Mouse (Mus musculus) testis, adult 2 months (tissue): Measurements from ENCODE around the gene Prkci. TPM values are rescaled to one million over a fixed set of nuclear protein-coding genes. Genes with fewer than 3 reads are reported as not detected.

Experiments
- H3K27ac ChIP-seq: fragments of 200-500 bp; 2 replicates; pipeline ENCODE4 v1.5.1; 2012; ENCODE audit warnings: low read depth, low read length; ENCODE audit not compliant: control insufficient read depth, insufficient read depth
- H3K27me3 ChIP-seq: fragments of 200-500 bp; 2 replicates; pipeline ENCODE4 v1.6.1; 2012; ENCODE audit warnings: mild to moderate bottlenecking, low read length, moderate library complexity; ENCODE audit not compliant: control insufficient read depth, insufficient read depth
- H3K36me3 ChIP-seq: fragments of 200-500 bp; 2 replicates; pipeline ENCODE4 v1.6.1; 2012; ENCODE audit warnings: mild to moderate bottlenecking, low read length; ENCODE audit not compliant: control insufficient read depth, insufficient read depth
- H3K4me1 ChIP-seq: fragments of 200-500 bp; 2 replicates; pipeline ENCODE4 v1.6.1; 2012; ENCODE audit warnings: low read length; ENCODE audit not compliant: control insufficient read depth, insufficient read depth
- H3K4me3 ChIP-seq: fragments of 200-500 bp; 2 replicates; pipeline ENCODE4 v1.5.1; 2012; ENCODE audit warnings: low read depth, mild to moderate bottlenecking, low read length, moderate library complexity, mixed read lengths; ENCODE audit not compliant: control insufficient read depth
- CTCF ChIP-seq: fragments of 200-500 bp; IDR thresholded peaks from 2 replicates; pipeline ENCODE4 v1.5.1; 2012; ENCODE audit warnings: low read depth, mild to moderate bottlenecking, inconsistent platforms, low read length, moderate library complexity; ENCODE audit not compliant: control insufficient read depth, insufficient read depth, insufficient replicate concordance
- POLR2A ChIP-seq: fragments of 200-500 bp; IDR thresholded peaks from 2 replicates; pipeline ENCODE4 v1.6.1; 2012; ENCODE audit warnings: low read depth, mild to moderate bottlenecking, inconsistent platforms, low read length, moderate library complexity; ENCODE audit not compliant: control insufficient read depth
- polyA plus RNA-seq: library from polyadenylated mRNA; depleted of rRNA; stranded (reverse); fragments of >200 nt; gene quantifications from 2 replicates; pipeline ENCODE4 v1.2.3, GENCODE M21; 2012

Prkci gene
- polyA plus RNA-seq, 1 experiment, result 8.5 TPM

DNA sequence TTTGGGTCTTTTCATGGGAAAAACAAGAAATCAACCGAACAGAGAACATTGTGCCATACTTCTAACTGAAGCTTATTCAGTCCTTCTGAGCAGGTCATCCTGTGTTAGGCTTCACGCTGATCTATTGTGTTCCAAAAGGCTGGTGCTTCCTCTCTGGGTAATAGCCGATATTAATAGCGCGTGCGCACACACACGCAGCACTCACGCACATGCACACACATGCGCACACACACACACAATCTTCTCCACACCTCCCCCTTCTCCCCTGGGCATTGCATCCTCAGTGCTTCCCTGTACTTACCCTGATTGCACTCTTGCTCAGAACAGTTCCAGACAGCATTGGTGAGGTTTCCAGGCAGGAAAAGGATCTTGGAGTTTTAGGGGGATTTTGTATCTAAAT is 57.6 kb downstream of the Prkci start:
- H3K4me3 ChIP-seq, result no peak overlapping the region
- no peaks in the 10 kb centered on the region; the same call in 1 of the 2 replicates for H3K36me3 ChIP-seq
- peaks cover 4% of the 10 kb centered on the region for H3K4me1 ChIP-seq
- TF ChIP-seq POLR2A (no peak), CTCF (no peak)
- no peak overlapping the region for H3K27ac ChIP-seq
- H3K27me3 ChIP-seq, result no peaks in the 10 kb centered on the region

DNA sequence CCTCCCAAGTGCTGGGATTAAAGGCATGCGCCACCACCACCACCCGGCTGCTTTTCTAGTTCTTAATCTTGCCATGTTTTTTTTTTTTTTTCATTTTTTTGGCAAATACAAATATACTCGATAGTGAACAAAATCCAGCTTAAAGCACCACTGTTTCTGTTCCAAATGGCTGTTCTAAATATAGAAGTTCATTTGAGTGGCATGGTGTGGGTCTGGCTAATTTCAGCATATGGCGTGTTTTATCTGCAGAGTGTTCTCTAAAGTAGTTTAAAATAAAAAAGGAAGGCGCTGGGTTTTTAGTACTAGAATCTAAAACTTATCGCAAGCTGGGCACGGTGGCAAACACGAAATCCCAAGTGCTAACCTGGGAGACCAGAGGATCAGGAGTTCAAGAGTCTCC is 59.3 kb downstream of the Prkci start:
- Histone ChIP-seq H3K4me3 (no peak overlapping the region), H3K27me3 (no peaks in the 10 kb centered on the region), H3K36me3 (no peaks in the 10 kb centered on the region; the same call in 1 of the 2 replicates), H3K27ac (no peak overlapping the region), H3K4me1 (peaks cover 4% of the 10 kb centered on the region)
- TF ChIP-seq CTCF, result no peak
- TF ChIP-seq POLR2A, result no peak

DNA sequence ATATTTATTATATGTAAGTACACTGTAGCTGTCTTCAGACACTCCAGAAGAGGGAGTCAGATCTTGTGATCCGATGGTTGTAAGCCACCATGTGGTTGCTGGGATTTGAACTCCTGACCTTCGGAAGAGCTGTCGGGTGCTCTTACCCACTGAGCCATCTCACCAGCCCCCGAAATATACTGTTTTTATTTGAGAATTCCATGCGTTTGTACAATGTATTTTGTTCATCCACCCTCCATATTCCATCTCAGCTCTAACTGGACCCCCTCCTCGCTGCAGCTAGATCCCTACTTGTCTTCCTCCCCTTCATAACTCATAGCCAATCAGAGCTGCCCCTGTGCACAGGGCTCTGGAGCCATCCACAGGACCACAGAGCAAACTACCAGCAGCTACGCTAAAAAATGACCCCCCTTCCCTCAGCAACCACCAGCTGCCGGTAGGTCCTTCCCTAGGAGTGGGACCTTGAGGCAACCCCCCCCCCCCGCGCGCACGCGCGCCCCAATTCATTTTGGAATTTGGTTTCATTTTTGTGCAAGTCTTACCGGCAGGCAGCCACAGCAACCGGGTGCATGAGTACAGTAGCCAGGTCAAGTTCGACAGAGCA is 60.6 kb downstream of the Prkci start:
- TF ChIP-seq POLR2A, result no peak
- TF ChIP-seq CTCF, result peak; percentile 13; the same call in 1 of the 2 replicates
- Histone ChIP-seq H3K4me3 (peak overlapping the region; percentile 66), H3K27me3 (no peaks in the 10 kb centered on the region), H3K4me1 (peaks cover 4% of the 10 kb centered on the region), H3K27ac (no peak overlapping the region), H3K36me3 (no peaks in the 10 kb centered on the region)

DNA sequence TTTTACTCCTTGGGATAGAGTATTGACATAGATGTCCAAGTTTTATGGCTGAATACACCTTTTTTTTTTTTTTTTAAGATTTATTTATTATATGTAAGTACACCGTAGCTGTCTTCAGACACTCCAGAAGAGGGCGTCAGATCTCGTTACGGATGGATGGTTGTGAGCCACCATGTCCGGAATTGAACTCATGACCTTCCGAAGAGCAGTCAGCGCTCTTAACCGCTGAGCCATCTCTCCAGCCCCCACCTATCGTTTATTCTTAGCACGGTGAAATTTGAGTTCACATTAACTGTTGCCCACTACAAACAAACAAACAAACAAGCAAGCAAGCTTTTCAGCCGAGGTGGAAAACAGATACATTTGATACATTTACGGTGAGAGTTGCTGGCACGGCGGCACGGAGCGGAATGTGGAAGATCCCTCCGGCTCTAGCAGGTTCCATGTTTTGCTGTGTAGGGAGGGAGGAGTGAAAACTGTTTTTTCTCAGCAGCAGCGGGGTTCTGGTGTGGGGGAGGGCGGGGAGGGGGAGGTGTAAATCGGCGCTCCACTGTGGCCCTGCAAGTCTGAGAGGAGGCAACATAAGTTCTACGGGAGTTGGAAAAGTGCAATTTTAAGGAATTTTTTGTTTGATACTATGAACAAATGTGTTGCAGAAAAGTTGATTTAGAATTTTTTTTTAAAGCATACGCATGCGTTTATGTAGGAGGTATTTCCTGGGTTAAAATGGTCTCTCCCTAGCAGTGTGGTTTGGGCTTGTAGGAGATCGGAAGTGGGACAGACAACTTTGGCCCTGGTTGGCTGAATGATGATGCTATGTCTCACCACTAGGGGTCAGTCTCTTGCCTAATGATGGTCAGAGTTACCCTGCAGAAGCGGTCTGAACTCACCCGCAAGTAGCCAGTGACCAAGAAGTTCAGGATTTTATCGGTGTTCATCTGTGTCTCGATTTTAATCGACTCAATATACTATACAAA is 61.4 kb downstream of the Prkci start:
- peak overlapping the region; percentile 80 for H3K27ac ChIP-seq
- no peaks in the 10 kb centered on the region for H3K27me3 ChIP-seq
- TF ChIP-seq POLR2A, result no peak
- TF ChIP-seq CTCF, result peak; percentile 70; the same call in 1 of the 2 replicates
- H3K4me1 ChIP-seq, result peaks cover 7% of the 10 kb centered on the region
- peak overlapping the region; percentile 74 for H3K4me3 ChIP-seq
- H3K36me3 ChIP-seq, result no peaks in the 10 kb centered on the region

DNA sequence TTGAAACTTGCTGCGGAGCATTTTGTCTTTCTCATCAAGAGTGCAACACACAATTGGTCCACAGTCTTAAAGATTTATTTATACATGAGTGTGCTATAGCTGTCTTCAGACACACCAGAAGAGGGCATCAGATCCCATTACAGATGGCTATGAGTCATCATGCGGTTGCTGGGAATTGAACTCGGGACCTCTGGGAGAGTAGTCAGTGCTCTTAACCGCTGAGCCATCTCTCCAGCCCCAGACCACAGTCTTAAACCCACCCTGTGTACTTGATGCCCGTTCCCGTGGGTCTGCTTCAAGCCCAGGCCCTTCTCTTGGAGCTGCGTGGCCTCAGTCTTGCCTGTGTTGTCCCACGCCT is 65.2 kb downstream of the Prkci start:
- H3K27ac ChIP-seq, result no peak overlapping the region
- H3K4me3 ChIP-seq, result no peak overlapping the region
- no peaks in the 10 kb centered on the region for H3K36me3 ChIP-seq

DNA sequence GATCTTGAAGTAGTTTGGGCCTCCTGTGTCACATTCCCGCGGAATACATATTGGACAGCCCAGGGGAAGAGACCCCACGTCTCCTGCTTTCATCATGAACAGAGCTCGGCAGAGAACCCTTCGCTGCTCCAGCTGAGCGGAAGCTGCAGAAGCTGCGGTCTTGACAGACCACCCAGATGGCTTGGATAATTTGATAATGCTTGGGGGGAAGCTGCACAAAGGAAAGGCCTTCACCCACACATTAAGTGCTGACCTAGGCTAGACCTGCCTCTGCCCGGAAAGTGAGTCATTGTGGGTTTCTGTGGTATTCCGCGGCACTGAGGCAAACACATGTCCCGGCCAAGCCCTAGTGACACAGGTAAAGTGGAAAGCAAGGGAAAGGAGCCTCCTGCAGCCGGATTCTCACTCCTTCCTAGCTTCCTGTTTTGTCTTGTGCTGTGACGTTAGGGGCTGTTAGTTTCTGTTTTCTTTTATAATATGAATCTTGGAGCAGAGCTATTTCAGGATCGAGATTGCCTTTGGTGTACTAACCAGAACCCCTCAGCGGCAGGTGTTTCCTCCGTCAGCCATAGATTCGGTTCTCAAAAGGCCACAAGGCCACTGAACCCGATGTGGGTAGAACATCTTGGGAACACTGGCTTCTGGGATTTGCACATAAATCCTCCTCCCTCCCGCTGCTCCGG is 65.7 kb downstream of the Prkci start:
- TF ChIP-seq POLR2A (no peak), CTCF (no peak)
- peaks cover 5% of the 10 kb centered on the region for H3K4me1 ChIP-seq
- no peaks in the 10 kb centered on the region for H3K36me3 ChIP-seq
- no peaks in the 10 kb centered on the region for H3K27me3 ChIP-seq
- no peak overlapping the region for H3K4me3 ChIP-seq
- no peak overlapping the region for H3K27ac ChIP-seq

More for the DNA sequence above, 65.2 kb downstream of the Prkci start:
- H3K4me1 ChIP-seq, result peaks cover 7% of the 10 kb centered on the region
- no peak for TF ChIP-seq POLR2A
- no peak for TF ChIP-seq CTCF
- H3K27me3 ChIP-seq, result no peaks in the 10 kb centered on the region

DNA sequence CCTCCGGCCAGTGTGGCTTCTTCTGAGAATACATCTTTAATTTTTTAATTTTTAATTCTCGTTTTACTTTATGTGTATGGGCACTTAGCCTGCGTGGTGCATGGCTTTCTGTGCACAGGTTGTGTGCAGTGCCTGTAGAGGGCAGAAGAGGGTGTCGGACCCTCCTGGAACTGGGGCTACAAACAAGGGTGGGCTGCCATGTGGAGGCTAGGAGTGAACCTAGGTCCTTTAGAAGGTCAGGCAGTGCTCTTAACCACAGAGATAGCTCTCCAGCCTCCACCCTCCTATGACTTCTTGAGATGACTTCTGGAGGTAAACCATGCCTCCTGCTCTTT is 66.2 kb downstream of the Prkci start:
- no peak for TF ChIP-seq CTCF
- TF ChIP-seq POLR2A, result no peak
- Histone ChIP-seq H3K27me3 (no peaks in the 10 kb centered on the region), H3K36me3 (no peaks in the 10 kb centered on the region), H3K27ac (no peak overlapping the region), H3K4me1 (peaks cover 3% of the 10 kb centered on the region; the same call in 1 of the 2 replicates), H3K4me3 (no peak overlapping the region)
